Mouse (Mus musculus) embryonic facial prominence, embryonic 14.5 days (tissue): ENCODE measurements at regions not wholly inside any gene's neighbourhood (a gene's known extent, or its start where the extent isn't known, plus 50 kb on each side); places are given as distances from the start of the nearest gene placed in this dataset.
"Not testable (repeated sequence)": the region's sequence is repeated elsewhere in the genome, so short reads cannot be mapped to it uniquely, and the experiment has no call there.

ENCODE experiments used
- ATAC-seq: fragments of 200-750 bp; cut with Nextera tagmentation; 2 replicates; pipeline ENCODE4 v1.8.0; 2017; ENCODE audit warnings: low read depth, moderate number of reproducible peaks, moderate TSS enrichment
- DNase-seq: peaks from one replicate; pipeline ENCODE4 v3.0.0-alpha.2; 2015; ENCODE audit warnings: low spot score
- H3K27ac ChIP-seq: fragments of 300-500 bp; sonication (generic); replicated peaks from 2 replicates; pipeline ENCODE4 v1.5.1; 2014; ENCODE audit warnings: low read depth, mild to moderate bottlenecking, low read length, moderate library complexity
- H3K27me3 ChIP-seq: fragments of 300-500 bp; sonication (generic); replicated peaks from 2 replicates; pipeline ENCODE4 v1.6.1; 2014; ENCODE audit warnings: low read length; ENCODE audit not compliant: control insufficient read depth, insufficient read depth
- H3K36me3 ChIP-seq: fragments of 300-500 bp; sonication (generic); 2 replicates; pipeline ENCODE4 v1.6.1; 2014; ENCODE audit warnings: low read length, mixed read lengths; ENCODE audit not compliant: control insufficient read depth, insufficient read depth
- H3K4me1 ChIP-seq: fragments of 300-500 bp; sonication (generic); 2 replicates; pipeline ENCODE4 v1.6.1; 2014; ENCODE audit warnings: antibody characterized with exemption, low read length; ENCODE audit not compliant: control insufficient read depth, insufficient read depth
- H3K4me2 ChIP-seq: fragments of 300-500 bp; sonication (generic); 2 replicates; pipeline ENCODE4 v1.6.1; 2014; ENCODE audit warnings: low read depth, mild to moderate bottlenecking, low read length, moderate library complexity, mixed read lengths
- H3K4me3 ChIP-seq: fragments of 300-500 bp; sonication (generic); 2 replicates; pipeline ENCODE4 v1.5.1; 2014; ENCODE audit warnings: low read depth, mild to moderate bottlenecking, low read length
- H3K9ac ChIP-seq: fragments of 300-500 bp; sonication (generic); 2 replicates; pipeline ENCODE4 v1.6.1; 2014; ENCODE audit warnings: low read depth, mild to moderate bottlenecking, low read length, moderate library complexity, mixed read lengths
- H3K9me3 ChIP-seq: fragments of 300-500 bp; sonication (generic); 2 replicates; pipeline ENCODE4 v1.6.1; 2016; ENCODE audit warnings: low read length; ENCODE audit not compliant: control insufficient read depth
- WGBS: fragments of 180-500 bp; shearing (Covaris S2); extraction: QIAGEN DNeasy Blood & Tissue Kit; methylation state at CpG from one replicate; pipeline ENCODE4 v1.1.7; 2014; 5-methylcytosine and 5-hydroxymethylcytosine counted together

DNA sequence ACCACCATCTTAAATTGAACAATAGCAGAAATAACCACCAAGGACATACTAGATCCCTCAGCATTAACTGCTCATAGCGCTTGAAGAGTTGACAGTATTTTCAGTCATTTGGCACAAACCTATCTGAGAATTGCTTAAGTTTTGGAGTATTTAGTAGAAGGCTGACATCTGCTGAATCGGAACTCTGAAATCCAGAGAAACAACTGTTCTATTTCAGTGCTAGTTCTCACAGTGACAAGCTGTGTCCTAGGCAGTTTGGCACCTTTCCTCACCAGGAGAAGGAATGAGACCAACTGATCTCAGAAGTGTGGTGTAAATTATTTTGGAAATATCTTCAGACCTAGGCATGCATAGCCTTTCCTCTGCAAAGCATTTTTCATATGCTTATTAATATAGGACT, 330.4 kb upstream of the Ube2e3 start:
- Histone ChIP-seq H3K36me3 (no peaks in the 10 kb centered on the region), H3K4me3 (no peak overlapping the region), H3K27me3 (peaks cover 3% of the 10 kb centered on the region; the same call in 1 of the 2 replicates), H3K4me1 (peaks cover 9% of the 10 kb centered on the region; the same call in 1 of the 2 replicates), H3K4me2 (no peak overlapping the region), H3K9me3 (no peaks in the 10 kb centered on the region), H3K27ac (no peak overlapping the region), H3K9ac (no peak overlapping the region)
- DNase-seq (no peak), ATAC-seq (no peak)
- 90% methylated on average over 2 of the region's 2 CpGs for WGBS

DNA sequence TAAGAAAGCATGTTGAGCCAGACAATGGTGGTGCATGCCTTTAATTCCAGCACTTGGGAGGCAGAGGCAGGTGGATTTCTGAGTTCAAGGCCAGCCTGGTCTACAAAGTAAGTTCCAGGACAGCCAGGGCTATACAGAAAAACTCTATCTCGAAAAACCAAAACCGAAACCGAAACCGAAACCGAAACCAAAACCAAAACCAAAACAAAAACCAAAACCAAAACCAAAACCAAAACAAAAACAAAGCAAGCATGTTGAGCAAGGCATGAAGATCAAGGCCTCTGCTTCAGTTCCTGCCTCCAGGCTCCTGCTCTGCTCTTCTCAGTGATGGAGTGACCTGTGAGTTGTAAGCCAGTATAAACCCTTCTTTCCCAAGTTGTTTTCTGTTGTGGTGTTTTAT, 334.0 kb upstream of the Ube2e3 start:
- H3K9ac ChIP-seq, H3K9me3 ChIP-seq, H3K36me3 ChIP-seq, DNase-seq, H3K4me1 ChIP-seq, H3K27ac ChIP-seq, ATAC-seq, H3K4me3 ChIP-seq, H3K4me2 ChIP-seq, H3K27me3 ChIP-seq: not testable (repeated sequence)
- WGBS = 91% methylated on average over 5 of the region's 5 CpGs

DNA sequence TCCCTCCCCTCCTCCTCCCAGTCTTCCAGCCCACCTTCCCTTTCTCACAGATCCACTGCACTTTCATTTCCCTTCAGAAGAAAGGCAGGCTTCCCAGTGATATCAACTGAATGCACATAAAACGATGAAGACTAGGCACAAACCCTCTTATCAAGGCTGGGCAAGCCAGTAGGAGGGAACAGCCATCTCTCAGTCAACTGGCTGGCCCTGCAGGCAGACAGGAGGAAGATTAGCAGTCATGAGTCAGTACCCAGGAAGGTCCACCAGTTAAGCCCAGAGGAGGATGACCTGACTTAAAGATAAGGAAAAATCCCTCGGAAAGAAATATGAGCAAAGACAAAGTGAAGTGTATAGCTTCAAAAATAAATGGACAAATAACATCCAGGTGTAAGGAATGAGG, 337.4 kb upstream of the Ube2e3 start:
- 58% methylated on average over 2 of the region's 2 CpGs for WGBS
- Histone ChIP-seq H3K36me3 (no peaks in the 10 kb centered on the region), H3K4me1 (no peaks in the 10 kb centered on the region), H3K9me3 (no peaks in the 10 kb centered on the region), H3K27ac (no peak overlapping the region), H3K27me3 (no peaks in the 10 kb centered on the region), H3K9ac (no peak overlapping the region), H3K4me3 (no peak overlapping the region), H3K4me2 (no peak overlapping the region)
- ATAC-seq = no peak
- no peak for DNase-seq

DNA sequence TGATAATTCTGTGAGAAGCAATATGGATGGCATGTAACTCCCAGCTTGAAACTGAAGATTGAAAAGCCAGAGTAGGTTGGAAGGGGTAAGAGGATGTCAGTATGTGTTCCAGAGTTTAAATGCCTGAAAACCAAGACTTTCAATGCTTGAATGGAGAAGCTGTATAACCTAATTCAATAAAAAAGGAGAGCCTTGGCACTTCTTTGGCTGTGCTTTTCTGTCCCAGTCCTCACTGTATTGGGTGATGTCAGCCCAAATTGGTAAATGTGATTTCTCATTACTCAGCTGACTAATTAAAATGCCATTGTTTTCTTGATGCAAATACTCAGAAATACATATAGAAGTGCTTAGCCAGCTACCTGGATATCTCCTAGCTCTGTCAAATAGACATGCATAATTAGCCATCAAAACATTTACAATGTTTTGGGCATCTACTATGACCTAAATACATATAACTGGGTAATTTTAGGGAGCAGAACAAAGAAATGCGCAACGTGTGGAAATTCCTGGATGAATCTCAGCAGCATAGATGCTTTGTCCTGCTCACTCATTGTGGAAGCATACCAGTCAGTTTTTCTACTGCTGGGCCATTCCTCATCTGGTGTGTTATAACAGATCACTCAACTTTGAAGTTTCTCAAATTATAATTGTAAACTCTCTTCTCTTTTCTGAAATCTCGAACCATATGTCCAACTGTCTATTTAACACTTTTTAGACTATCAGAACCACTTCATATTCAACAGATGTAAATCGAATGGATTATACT, 347.5 kb upstream of the Ube2e3 start:
- no peak for ATAC-seq
- no peaks in the 10 kb centered on the region for H3K36me3 ChIP-seq
- no peak overlapping the region for H3K9ac ChIP-seq
- H3K4me1 ChIP-seq = no peaks in the 10 kb centered on the region
- H3K27me3 ChIP-seq = no peaks in the 10 kb centered on the region
- no peak overlapping the region for H3K4me2 ChIP-seq
- H3K4me3 ChIP-seq = no peak overlapping the region
- no peak for DNase-seq
- H3K27ac ChIP-seq = no peak overlapping the region
- no peaks in the 10 kb centered on the region for H3K9me3 ChIP-seq
- 90% methylated on average over 4 of the region's 4 CpGs for WGBS

DNA sequence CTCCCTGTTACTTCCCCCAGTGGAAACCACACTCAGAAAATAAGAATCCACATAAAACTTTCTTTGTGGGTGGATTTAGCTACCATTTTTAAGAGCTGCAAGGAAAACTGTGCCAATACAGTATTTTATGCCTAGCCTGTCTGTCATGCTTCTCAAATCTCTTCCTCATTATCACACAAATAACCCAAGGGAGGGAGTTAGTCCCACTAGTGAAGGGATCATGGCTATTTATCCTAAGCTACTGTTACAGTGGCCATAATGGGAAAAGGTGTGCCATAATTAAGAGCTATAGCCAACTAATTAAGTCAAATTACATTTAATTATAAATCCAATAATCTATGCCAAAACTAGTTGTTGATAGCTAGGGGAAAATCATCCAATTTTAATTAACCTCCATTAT, 374.8 kb upstream of the Ube2e3 start:
- Histone ChIP-seq H3K27ac (no peak overlapping the region), H3K27me3 (no peaks in the 10 kb centered on the region), H3K9ac (no peak overlapping the region), H3K9me3 (no peaks in the 10 kb centered on the region), H3K36me3 (no peaks in the 10 kb centered on the region), H3K4me3 (no peak overlapping the region), H3K4me1 (no peaks in the 10 kb centered on the region), H3K4me2 (no peak overlapping the region)
- ATAC-seq (no peak), DNase-seq (no peak)

DNA sequence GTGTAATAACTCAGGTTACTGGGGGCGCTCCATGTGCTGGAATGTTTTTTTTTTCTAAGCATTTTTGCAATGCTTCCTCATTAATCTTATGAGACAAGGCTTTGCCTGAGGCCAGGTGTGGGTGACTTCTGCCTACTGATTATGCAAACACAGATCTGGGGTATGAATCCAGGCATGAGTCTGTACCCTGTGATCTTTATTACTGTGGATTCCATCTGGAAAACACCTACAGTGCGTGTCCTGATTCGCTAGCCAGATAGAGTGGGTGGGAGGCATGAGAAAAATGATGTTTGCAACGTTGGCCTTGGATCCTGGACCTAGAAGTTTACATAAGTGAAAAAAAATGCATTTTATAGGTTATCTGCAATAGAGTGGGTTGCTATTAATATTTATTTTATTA, 387.9 kb upstream of the Ube2e3 start:
- 57% methylated on average over 4 of the region's 4 CpGs for WGBS
- Histone ChIP-seq H3K4me1 (no peaks in the 10 kb centered on the region), H3K27ac (no peak overlapping the region), H3K27me3 (no peaks in the 10 kb centered on the region), H3K9ac (no peak overlapping the region), H3K4me2 (no peak overlapping the region), H3K36me3 (no peaks in the 10 kb centered on the region), H3K9me3 (no peaks in the 10 kb centered on the region), H3K4me3 (no peak overlapping the region)
- ATAC-seq (no peak), DNase-seq (peak; percentile 42)

DNA sequence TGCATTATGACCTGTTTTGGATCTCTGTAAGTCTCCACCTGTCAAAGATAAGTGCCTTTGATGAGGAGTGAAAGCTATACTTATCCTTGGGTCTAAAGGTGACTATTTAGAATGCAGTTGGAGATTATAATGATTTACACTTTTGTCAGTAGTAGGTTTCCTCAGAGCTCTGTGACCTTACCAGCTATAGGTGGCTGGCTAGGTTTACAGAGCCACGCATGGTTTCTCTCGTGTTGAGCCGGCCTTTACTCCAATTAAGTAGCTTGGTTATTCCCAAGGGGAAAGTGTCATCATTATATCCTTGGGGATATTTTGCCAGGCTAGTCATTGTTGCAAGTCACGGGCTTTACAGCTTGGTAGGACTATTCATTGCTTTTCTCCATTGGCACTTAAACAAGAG, 408.5 kb upstream of the Ube2e3 start:
- H3K36me3 ChIP-seq = no peaks in the 10 kb centered on the region
- H3K4me3 ChIP-seq = no peak overlapping the region
- no peak overlapping the region for H3K27ac ChIP-seq
- H3K9ac ChIP-seq = no peak overlapping the region
- H3K27me3 ChIP-seq = no peaks in the 10 kb centered on the region
- DNase-seq (no peak), ATAC-seq (no peak)
- H3K9me3 ChIP-seq = no peaks in the 10 kb centered on the region
- H3K4me1 ChIP-seq = no peaks in the 10 kb centered on the region
- WGBS = 73% methylated on average over 4 of the region's 4 CpGs
- no peak overlapping the region for H3K4me2 ChIP-seq

DNA sequence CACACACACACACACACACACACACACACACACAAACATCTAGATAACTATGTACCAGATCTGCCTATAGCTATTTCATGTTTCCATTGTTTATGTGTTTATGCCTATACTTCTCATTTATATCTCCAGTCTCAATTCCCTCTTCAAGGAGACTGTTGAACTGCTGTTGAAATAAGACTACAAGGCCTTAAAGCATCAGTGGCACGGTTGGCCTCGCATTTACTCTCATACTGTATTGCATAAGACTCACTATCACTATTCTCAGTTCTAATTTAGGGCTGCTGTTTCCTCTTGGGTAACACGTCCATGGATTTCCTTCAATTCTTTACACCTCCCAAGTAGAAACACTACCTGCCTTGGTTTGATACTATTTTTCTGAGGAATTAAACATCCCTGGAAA, 414.5 kb upstream of the Ube2e3 start:
- Histone ChIP-seq H3K27me3 (no peaks in the 10 kb centered on the region), H3K36me3 (no peaks in the 10 kb centered on the region), H3K27ac (no peak overlapping the region), H3K9me3 (no peaks in the 10 kb centered on the region), H3K4me3 (no peak overlapping the region), H3K9ac (no peak overlapping the region), H3K4me2 (no peak overlapping the region), H3K4me1 (no peaks in the 10 kb centered on the region; the same call in 1 of the 2 replicates)
- DNase-seq (no peak), ATAC-seq (no peak)
- WGBS = 82% methylated on average over 3 of the region's 3 CpGs

DNA sequence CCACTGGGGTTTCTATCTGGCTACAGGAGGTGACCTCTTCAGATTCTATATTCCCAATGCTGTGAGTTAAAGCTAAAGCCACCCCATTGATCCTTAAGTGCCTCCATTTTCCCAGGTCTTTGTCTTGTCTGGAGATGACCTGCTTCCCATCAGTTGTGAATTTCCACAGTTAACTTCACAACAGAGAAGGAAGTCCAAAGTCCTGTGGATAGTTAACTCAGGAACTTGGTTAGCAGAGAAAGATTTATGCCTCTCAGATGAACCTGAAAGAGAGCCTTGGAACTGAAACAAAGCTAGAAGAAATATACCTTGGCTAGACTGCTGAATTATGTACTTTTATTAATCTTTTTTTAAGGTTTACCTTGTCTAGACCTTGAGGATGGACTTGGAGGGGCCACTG, 431.1 kb upstream of the Ube2e3 start:
- H3K4me2 ChIP-seq = no peak overlapping the region
- ATAC-seq (no peak), DNase-seq (no peak)
- no peaks in the 10 kb centered on the region for H3K4me1 ChIP-seq
- H3K9me3 ChIP-seq = no peaks in the 10 kb centered on the region
- H3K36me3 ChIP-seq = no peaks in the 10 kb centered on the region
- H3K27me3 ChIP-seq = no peaks in the 10 kb centered on the region
- H3K9ac ChIP-seq = no peak overlapping the region
- H3K4me3 ChIP-seq = no peak overlapping the region
- no peak overlapping the region for H3K27ac ChIP-seq
